Mouse (Mus musculus): ENCODE measurements around the gene Fntb.

DNA sequence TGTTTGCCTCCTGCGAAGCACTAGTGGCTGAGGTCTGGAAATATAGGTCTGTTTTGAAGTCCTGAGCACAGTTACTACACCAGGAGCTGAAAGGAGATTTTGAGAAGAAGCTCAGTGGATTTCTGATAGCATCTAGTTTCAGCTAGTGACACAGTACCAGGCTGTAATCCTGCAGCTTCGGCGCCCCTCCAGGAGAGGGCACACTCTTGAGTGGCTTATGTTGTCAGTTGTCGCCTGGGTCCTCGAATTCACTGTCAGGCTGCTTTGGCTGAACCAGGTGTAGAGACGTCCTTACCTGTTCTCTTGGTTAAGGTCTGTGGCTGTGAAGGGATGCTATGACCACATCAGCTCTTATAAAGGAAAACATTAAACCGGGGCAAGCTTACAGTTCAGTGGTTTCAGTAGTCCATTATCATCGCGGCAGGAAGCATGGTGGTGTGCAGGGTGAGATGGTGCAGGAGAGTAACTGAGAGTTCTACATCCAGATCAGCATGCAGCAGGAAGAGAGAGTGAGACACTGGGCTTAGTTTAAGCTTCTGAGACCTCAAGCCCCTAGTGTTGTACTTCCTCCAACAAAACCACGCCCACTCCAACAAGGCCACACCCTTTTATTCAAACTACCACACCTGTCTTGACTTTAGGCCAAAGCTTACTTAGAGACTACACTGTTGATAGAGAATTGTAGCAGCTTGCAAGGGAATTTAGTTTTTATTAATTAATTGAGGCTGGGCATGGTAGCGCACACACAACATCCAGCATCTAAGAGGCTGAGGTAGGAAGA lies 124.2 kb downstream of the Fntb start:
- TF ChIP-seq CTCF (IDR thresholded peaks at IDR 0.05) (peak; percentile 18; the same call in 1 of the 2 replicates), EP300 (IDR thresholded peaks at IDR 0.05) (no peak)
